Mouse (Mus musculus): Measurements from ENCODE around the gene Rlim.

DNA sequence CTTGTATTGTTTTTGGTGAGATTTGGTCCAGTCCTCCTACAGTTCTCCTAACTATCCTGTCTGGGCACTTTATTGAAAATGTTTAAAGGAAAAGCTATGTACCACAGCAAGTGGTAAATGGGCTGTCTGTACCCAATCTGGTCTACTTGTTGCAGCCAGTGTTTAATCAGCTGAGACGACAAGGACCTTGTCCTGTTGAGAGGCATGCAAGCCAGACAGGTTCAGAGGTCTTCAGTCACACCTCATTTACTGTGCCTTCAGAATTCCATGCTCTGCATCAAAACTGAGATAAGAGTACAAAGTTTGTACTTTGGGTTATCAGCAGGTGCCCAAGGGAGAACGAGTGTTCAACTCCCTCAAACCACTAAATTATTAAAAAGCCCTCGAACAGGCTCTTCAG is 13.7 kb upstream of the Rlim start:
- TF ChIP-seq POLR2A (IDR thresholded peaks at IDR 0.05; ENCODE audit: low read depth, low read length) (no peak), CTCF (IDR thresholded peaks at IDR 0.05; ENCODE audit: extremely low read depth, insufficient read depth, insufficient read length, insufficient replicate concordance) (no peak)

All from spleen, adult 2 months (tissue).